Mouse (Mus musculus) liver, embryonic 11.5 days (tissue): ENCODE measurements around the gene Tspan11. TPM values are rescaled to one million over a fixed set of nuclear protein-coding genes. Genes with fewer than 3 reads are reported as not detected.

Experiments
- ATAC-seq: fragments of 200-750 bp; cut with Nextera tagmentation; replicated peaks from 2 replicates; pipeline ENCODE4 v1.8.0; 2017; ENCODE audit warnings: moderate number of reproducible peaks, mild to moderate bottlenecking, moderate TSS enrichment, moderate library complexity; ENCODE audit not compliant: low FRiP score
- DNase-seq: peaks from one replicate; pipeline ENCODE4 v3.0.0-alpha.2; 2017; ENCODE audit warnings: low spot score
- H3K27ac ChIP-seq: fragments of 300-500 bp; sonication (generic); 2 replicates; pipeline ENCODE4 v1.5.1; 2014; ENCODE audit warnings: mild to moderate bottlenecking, low read depth, low read length, control low read depth
- H3K27me3 ChIP-seq: fragments of 300-500 bp; sonication (generic); replicated peaks from 2 replicates; pipeline ENCODE4 v1.6.1; 2014; ENCODE audit warnings: low read length, mixed read lengths; ENCODE audit not compliant: control insufficient read depth, insufficient read depth
- H3K36me3 ChIP-seq: fragments of 300-500 bp; sonication (generic); 2 replicates; pipeline ENCODE4 v1.6.1; 2014; ENCODE audit warnings: mild to moderate bottlenecking, low read length, moderate library complexity, mixed read lengths; ENCODE audit not compliant: control insufficient read depth, insufficient read depth
- H3K4me1 ChIP-seq: fragments of 300-500 bp; sonication (generic); replicated peaks from 2 replicates; pipeline ENCODE4 v1.6.1; 2014; ENCODE audit warnings: low read length, mixed read lengths; ENCODE audit not compliant: control insufficient read depth, insufficient read depth
- H3K4me2 ChIP-seq: fragments of 300-500 bp; sonication (generic); 2 replicates; pipeline ENCODE4 v1.6.1; 2014; ENCODE audit warnings: mild to moderate bottlenecking, control low read depth, moderate library complexity
- H3K4me3 ChIP-seq: fragments of 300-500 bp; sonication (generic); 2 replicates; pipeline ENCODE4 v1.5.1; 2014; ENCODE audit warnings: low read depth, low read length, control low read depth
- H3K9ac ChIP-seq: fragments of 300-500 bp; sonication (generic); 2 replicates; pipeline ENCODE4 v1.6.1; 2014; ENCODE audit warnings: low read depth, low read length, control low read depth
- H3K9me3 ChIP-seq: fragments of 300-500 bp; sonication (generic); 2 replicates; pipeline ENCODE4 v1.6.1; 2016; ENCODE audit warnings: low read length, inconsistent platforms, mixed read lengths; ENCODE audit not compliant: control insufficient read depth
- WGBS: fragments of 180-500 bp; shearing (Covaris S2); extraction: QIAGEN DNeasy Blood & Tissue Kit; methylation state at CpG from one replicate; pipeline ENCODE4 v1.1.7; 2014; 5-methylcytosine and 5-hydroxymethylcytosine counted together
- polyA plus RNA-seq: library from polyadenylated mRNA; unstranded; fragments of >200 nt; fragmentation: Nextera tagmentation; extraction: Ambion mirVana; gene quantifications from 2 replicates; pipeline ENCODE4 v1.2.1, GENCODE M21; 2014

Gene Tspan11
- polyA plus RNA-seq, 1 experiment from 2014 or later: 1.7 TPM

DNA sequence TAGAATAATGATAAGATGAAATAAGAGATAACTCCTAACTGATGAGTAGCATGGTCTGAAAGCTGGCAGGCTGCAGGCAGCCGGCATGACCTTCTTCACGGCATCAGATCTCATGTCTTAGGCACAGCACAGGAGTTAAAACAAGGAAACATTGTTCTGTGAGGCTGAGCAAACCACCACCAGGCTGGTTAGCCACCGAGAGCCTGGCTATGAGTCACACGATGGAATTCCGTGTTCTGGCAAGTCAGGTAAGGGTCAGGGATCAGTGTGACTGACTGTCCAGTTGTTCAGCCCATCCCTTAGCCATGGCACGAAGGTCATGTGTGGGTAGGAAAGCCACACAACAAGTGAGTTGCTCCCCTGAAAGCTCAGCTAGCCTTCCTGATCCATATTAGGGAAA is 16.0 kb upstream of the Tspan11 start:
- no peak overlapping the region for H3K4me3 ChIP-seq
- H3K9ac ChIP-seq: no peak overlapping the region
- ATAC-seq (no peak), DNase-seq (no peak)
- H3K36me3 ChIP-seq: no peaks in the 10 kb centered on the region
- WGBS: 83% methylated on average over 6 of the region's 6 CpGs
- H3K9me3 ChIP-seq: no peaks in the 10 kb centered on the region
- no peaks in the 10 kb centered on the region; the same call in 1 of the 2 replicates for H3K27me3 ChIP-seq
- H3K27ac ChIP-seq: no peak overlapping the region
- H3K4me1 ChIP-seq: no peaks in the 10 kb centered on the region
- no peak overlapping the region for H3K4me2 ChIP-seq

DNA sequence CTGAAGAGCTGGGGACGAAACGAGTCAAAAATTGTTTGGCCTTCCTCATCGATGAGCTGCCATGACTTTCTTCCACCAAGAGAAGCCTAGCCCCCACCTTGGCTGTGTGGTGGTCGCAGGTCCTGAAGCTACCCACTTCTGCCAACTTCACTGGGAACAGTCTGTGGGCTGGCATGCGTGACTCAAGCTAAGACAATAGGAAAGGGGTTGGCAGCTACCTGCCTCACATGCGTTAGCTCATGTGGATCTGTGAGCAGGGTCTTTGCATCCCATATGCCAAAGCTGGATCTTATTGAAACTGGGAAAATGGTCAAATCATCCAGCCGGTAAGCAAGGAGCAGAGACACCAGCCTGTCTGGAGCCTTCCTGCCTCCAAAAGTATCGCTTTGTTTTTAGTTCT is 14.8 kb upstream of the Tspan11 start:
- Histone ChIP-seq H3K36me3 (no peaks in the 10 kb centered on the region), H3K9me3 (no peaks in the 10 kb centered on the region), H3K9ac (no peak overlapping the region), H3K27ac (no peak overlapping the region), H3K4me1 (no peaks in the 10 kb centered on the region), H3K4me3 (no peak overlapping the region), H3K27me3 (no peaks in the 10 kb centered on the region; the same call in 1 of the 2 replicates), H3K4me2 (no peak overlapping the region)
- no peak for ATAC-seq
- 87% methylated on average over 8 of the region's 8 CpGs for WGBS
- DNase-seq: no peak

DNA sequence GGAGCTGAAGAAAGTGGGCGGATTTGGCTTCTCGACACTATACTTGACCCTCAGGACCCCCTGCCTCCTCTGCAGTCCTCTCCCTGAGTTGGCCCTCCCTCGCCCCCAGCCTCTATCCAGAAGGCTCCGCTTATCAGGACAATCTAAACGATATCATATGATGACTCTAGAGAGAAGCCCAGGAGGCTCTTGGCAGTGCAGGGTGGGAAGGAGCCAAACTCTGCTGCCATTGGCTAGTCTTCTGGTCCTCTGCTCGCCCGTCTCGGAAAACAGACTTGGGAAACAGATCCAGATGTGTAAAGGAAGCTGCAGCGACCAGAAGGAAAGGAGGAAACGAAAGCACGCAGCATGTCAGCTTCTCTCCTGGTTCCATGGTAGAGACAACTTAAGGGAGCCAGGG is 11.5 kb upstream of the Tspan11 start:
- Histone ChIP-seq H3K9me3 (peaks cover 2% of the 10 kb centered on the region; the same call in 1 of the 2 replicates), H3K9ac (no peak overlapping the region), H3K4me3 (no peak overlapping the region), H3K27me3 (no peaks in the 10 kb centered on the region; the same call in 1 of the 2 replicates), H3K27ac (no peak overlapping the region), H3K4me2 (no peak overlapping the region), H3K4me1 (no peaks in the 10 kb centered on the region), H3K36me3 (no peaks in the 10 kb centered on the region)
- no peak for DNase-seq
- ATAC-seq: no peak
- 66% methylated on average over 11 of the region's 11 CpGs for WGBS

DNA sequence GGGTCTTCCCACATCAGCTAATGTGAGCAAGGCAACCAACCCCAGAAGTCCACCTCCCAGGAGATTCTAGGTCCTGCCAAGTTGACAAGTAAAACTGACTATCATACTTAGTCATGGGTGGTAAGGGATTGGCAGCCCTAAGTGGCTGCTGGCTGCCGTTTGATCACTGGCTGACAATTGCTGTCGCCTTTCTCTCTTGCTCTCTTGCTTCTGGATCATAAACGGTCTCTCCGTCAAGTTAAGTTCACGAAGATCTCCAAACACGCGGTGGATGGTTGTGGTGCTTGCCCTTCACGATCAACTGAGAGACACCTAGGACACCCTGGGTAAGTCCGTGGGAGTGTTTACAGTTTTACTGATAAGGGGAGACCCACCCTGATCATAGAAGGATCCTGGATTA is 11.0 kb upstream of the Tspan11 start:
- Histone ChIP-seq H3K27ac (no peak overlapping the region), H3K36me3 (no peaks in the 10 kb centered on the region), H3K9ac (no peak overlapping the region), H3K9me3 (peaks cover 2% of the 10 kb centered on the region; the same call in 1 of the 2 replicates), H3K4me1 (no peaks in the 10 kb centered on the region), H3K27me3 (no peaks in the 10 kb centered on the region; the same call in 1 of the 2 replicates), H3K4me2 (no peak overlapping the region), H3K4me3 (no peak overlapping the region)
- DNase-seq: no peak
- no peak for ATAC-seq
- 77% methylated on average over 9 of the region's 9 CpGs for WGBS

DNA sequence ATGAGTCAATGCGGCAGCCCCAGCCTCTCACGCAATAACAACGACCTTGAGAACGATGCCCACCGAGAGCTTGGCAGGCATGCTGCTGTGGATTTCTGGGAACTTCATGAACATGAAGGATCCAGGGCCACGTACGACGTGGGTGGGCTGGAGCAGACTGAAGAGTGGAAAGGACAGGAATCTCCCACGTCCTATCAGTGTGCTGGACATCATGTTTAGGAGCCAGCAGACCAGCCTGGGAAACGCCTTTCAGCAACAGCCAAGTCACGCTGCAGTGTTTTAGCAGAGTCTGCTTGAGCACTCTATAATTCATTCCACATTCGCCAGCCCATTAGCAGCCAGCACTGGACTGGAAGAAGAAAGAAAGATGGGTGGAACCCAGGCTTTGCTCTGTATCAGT is 10.4 kb upstream of the Tspan11 start:
- Histone ChIP-seq H3K9me3 (peaks cover 2% of the 10 kb centered on the region; the same call in 1 of the 2 replicates), H3K27me3 (no peaks in the 10 kb centered on the region; the same call in 1 of the 2 replicates), H3K9ac (no peak overlapping the region), H3K36me3 (no peaks in the 10 kb centered on the region), H3K27ac (no peak overlapping the region), H3K4me2 (no peak overlapping the region), H3K4me1 (no peaks in the 10 kb centered on the region), H3K4me3 (no peak overlapping the region)
- ATAC-seq: no peak
- no peak for DNase-seq
- 76% methylated on average over 12 of the region's 12 CpGs for WGBS

DNA sequence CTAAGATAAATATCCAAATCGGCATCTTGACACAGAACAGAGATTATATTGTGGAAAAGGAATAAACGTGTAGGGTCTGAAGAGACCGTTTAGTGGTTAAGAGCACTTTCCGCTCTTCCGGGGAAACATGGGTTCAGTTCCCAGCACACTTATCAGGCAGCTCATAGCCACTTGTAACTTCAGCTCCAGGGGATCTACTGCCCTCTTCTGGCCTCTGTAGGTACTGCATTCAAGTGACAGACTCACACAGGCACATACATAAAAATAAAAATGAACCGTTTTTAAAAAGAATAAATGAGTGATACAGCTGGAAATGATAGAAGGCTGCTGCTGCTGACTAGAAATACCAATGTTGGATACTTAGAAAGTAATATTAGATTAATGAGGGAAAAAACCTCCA is 7.9 kb upstream of the Tspan11 start:
- H3K9ac ChIP-seq: no peak overlapping the region
- WGBS: 84% methylated on average over 6 of the region's 6 CpGs
- H3K4me2 ChIP-seq: no peak overlapping the region
- no peak overlapping the region for H3K4me3 ChIP-seq
- H3K4me1 ChIP-seq: no peaks in the 10 kb centered on the region
- DNase-seq (no peak), ATAC-seq (no peak)
- no peaks in the 10 kb centered on the region for H3K36me3 ChIP-seq
- no peaks in the 10 kb centered on the region; the same call in 1 of the 2 replicates for H3K27me3 ChIP-seq
- no peak overlapping the region for H3K27ac ChIP-seq
- H3K9me3 ChIP-seq: peaks cover 2% of the 10 kb centered on the region; the same call in 1 of the 2 replicates

DNA sequence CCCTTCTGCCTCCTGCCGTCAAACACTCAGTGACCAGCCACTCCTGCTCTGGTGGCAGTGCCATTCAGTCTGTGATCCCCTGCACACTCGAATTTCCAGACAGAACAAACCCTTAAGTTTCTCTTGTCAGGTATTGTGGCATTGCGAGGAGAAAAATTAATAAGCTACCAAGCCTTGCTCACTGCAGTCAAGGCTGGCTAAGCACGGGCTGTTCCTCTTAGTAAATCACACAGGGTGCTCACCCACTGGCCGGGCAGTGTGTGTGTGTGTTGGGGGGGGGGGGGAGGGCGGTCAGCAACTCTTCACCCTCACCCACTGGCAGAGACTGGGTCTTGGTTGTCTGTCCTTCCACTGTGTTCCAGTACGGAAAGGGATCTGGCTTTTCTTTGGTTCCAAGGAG is 473 bp upstream of the Tspan11 start:
- H3K9ac ChIP-seq: no peak overlapping the region
- H3K9me3 ChIP-seq: no peaks in the 10 kb centered on the region
- ATAC-seq: no peak
- H3K4me3 ChIP-seq: no peak overlapping the region
- H3K4me1 ChIP-seq: no peaks in the 10 kb centered on the region
- 13% methylated on average over 7 of the region's 7 CpGs for WGBS
- H3K4me2 ChIP-seq: peak overlapping the region; percentile 64
- no peaks in the 10 kb centered on the region for H3K36me3 ChIP-seq
- H3K27me3 ChIP-seq: peaks cover 38% of the 10 kb centered on the region
- H3K27ac ChIP-seq: no peak overlapping the region
- DNase-seq: no peak

DNA sequence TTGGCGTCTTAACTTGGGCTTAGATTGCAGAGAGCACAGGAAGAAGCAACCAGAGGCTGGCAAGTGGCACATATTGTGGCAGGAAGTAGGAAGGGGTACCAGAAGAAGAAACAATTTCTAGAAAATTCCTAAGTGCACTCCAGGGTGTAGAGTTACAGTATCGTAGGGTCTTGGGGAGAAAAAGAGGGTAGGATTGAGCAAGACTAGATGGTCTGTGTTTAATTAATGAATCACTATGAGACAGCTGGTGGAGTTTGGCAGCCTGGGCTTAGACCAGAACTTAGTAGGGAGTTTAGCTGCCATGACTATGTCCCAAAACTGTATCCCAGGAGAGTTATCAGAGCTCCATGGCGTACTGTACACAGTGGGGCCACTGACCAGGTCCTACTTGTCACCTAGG is 1.2 kb downstream of the Tspan11 start:
- WGBS: 62% methylated on average over 3 of the region's 3 CpGs
- Histone ChIP-seq H3K27me3 (peaks cover 38% of the 10 kb centered on the region), H3K4me3 (no peak overlapping the region), H3K4me2 (no peak overlapping the region), H3K9ac (no peak overlapping the region), H3K9me3 (no peaks in the 10 kb centered on the region), H3K4me1 (no peaks in the 10 kb centered on the region), H3K36me3 (no peaks in the 10 kb centered on the region), H3K27ac (no peak overlapping the region)
- DNase-seq: no peak
- no peak for ATAC-seq

DNA sequence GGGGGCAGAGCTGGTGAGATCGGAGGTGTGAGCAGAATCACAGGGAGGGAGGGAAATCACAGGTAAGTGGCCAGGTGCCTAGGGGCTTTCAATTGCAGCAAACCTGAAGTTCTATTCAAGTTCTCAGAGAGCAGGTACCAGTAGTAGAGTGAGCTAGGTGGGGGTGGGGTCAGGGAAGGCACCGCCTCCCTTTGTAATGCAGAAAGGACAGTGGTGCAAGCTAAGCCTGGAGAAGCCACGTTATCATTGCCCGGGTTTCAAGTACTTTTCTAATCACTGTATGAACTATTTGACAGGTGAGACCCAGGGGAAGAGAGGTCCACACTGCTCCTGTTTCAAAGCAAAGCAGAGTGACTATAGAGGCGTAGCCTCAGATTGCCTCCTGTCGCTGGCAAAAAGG is 6.2 kb downstream of the Tspan11 start:
- no peak overlapping the region for H3K9ac ChIP-seq
- H3K27me3 ChIP-seq: peaks cover 14% of the 10 kb centered on the region
- H3K36me3 ChIP-seq: no peaks in the 10 kb centered on the region
- H3K4me1 ChIP-seq: no peaks in the 10 kb centered on the region
- no peak overlapping the region for H3K4me2 ChIP-seq
- no peak overlapping the region for H3K27ac ChIP-seq
- no peaks in the 10 kb centered on the region for H3K9me3 ChIP-seq
- ATAC-seq (no peak), DNase-seq (no peak)
- H3K4me3 ChIP-seq: no peak overlapping the region
- 29% methylated on average over 6 of the region's 6 CpGs for WGBS
